Mouse (Mus musculus) CD4-positive naive resting alpha-beta T cell, adult 57 days (primary cell): Measurements from ENCODE around the gene Olfr639. TPM values are rescaled to one million over a fixed set of nuclear protein-coding genes. Genes with fewer than 3 reads are reported as not detected.

Experiments used
- total RNA-seq: library from RNA; stranded (reverse); gene quantifications from one replicate; pipeline ENCODE4 v1.2.4, GENCODE M21; 2023

Olfr639 gene
- total RNA-seq = 0.21 TPM

GRCm38 (mm10) chr7:104017203-104017602 lies at the start of gene Olfr639:
Gene Olfr639 (minus strand): TSS chr7:104017303.

GRCm38 (mm10) chr7:104061345-104061744 lies 44.2 kb upstream of the Olfr639 start, which contains the start of gene 4930516K23Rik:
Gene 4930516K23Rik (minus strand): TSS chr7:104061445.

GRCm38 (mm10) chr7:104052566-104052965 lies 35.5 kb upstream of the Olfr639 start, which contains the start of gene Olfr642:
Gene Olfr642 (minus strand): TSS chr7:104052666.

GRCm38 (mm10) chr7:104035145-104035544 lies 18.0 kb upstream of the Olfr639 start, which contains the start of gene Olfr641:
Gene Olfr641 (plus strand): TSS chr7:104035445.

GRCm38 (mm10) chr7:104025473-104025872 lies 8.4 kb upstream of the Olfr639 start, which contains the start of gene Olfr640:
Gene Olfr640 (minus strand): TSS chr7:104025573.

GRCm38 (mm10) chr7:103998446-103998845 lies 18.7 kb downstream of the Olfr639 start, which contains the start of gene Olfr638:
Gene Olfr638 (plus strand): TSS chr7:103998746.

GRCm38 (mm10) chr7:103970852-103971251 lies 46.3 kb downstream of the Olfr639 start, which contains the start of gene Olfr635:
Gene Olfr635 (plus strand): TSS chr7:103971152.

Other genes starting within 250 kb of the Olfr639 start
- gene Olfr69, start 245.7 kb downstream of the Olfr639 start, total RNA-seq = not detected
- not detected for gene Olfr68, start 237.6 kb downstream of the Olfr639 start, total RNA-seq
- gene Olfr67, start 225.5 kb downstream of the Olfr639 start, total RNA-seq = not detected
- 115 TPM for gene Hbb-bt, start 203.3 kb downstream of the Olfr639 start, total RNA-seq
- gene Hbb-bs, start 189.2 kb downstream of the Olfr639 start, total RNA-seq = 842 TPM
- gene Hbb-bh2, start 176.8 kb downstream of the Olfr639 start, total RNA-seq = not detected
- not detected for gene Hbb-bh1, start 174.1 kb downstream of the Olfr639 start, total RNA-seq
- not detected for gene Hbb-y, start 164.1 kb downstream of the Olfr639 start, total RNA-seq
- gene Olfr66, start 131.1 kb downstream of the Olfr639 start, total RNA-seq = not detected
- gene Olfr64, start 122.8 kb downstream of the Olfr639 start, total RNA-seq = not detected
- gene Olfr65, start 113.8 kb downstream of the Olfr639 start, total RNA-seq = not detected
- gene Olfr631, start 88.5 kb downstream of the Olfr639 start, total RNA-seq = not detected
- gene Olfr632, start 83.0 kb downstream of the Olfr639 start, total RNA-seq = not detected
- not detected for gene Olfr633, start 72.9 kb downstream of the Olfr639 start, total RNA-seq
- not detected for gene Olfr635, start 46.2 kb downstream of the Olfr639 start, total RNA-seq
- not detected for gene Olfr638, start 18.6 kb downstream of the Olfr639 start, total RNA-seq
- gene Olfr640, start 8.3 kb upstream of the Olfr639 start, total RNA-seq = not detected
- gene Olfr641, start 18.1 kb upstream of the Olfr639 start, total RNA-seq = not detected
- gene Olfr642, start 35.4 kb upstream of the Olfr639 start, total RNA-seq = not detected
- not detected for gene 4930516K23Rik, start 44.1 kb upstream of the Olfr639 start, total RNA-seq
- gene Olfr644, start 54.6 kb upstream of the Olfr639 start, total RNA-seq = not detected
- gene Olfr645, start 68.2 kb upstream of the Olfr639 start, total RNA-seq = not detected
- not detected for gene Olfr646, start 87.6 kb upstream of the Olfr639 start, total RNA-seq
- not detected for gene Ubqln5, start 112.5 kb upstream of the Olfr639 start, total RNA-seq
- not detected for gene Olfr643, start 120.1 kb upstream of the Olfr639 start, total RNA-seq
- not detected for gene Ubqln3, start 126.0 kb upstream of the Olfr639 start, total RNA-seq
- not detected for gene Ubqlnl, start 133.3 kb upstream of the Olfr639 start, total RNA-seq
- not detected for gene Olfm5, start 147.5 kb upstream of the Olfr639 start, total RNA-seq
- not detected for gene Olfr648, start 166.1 kb upstream of the Olfr639 start, total RNA-seq
- gene Olfr649, start 178.7 kb upstream of the Olfr639 start, total RNA-seq = not detected
- not detected for gene Trim6, start 201.5 kb upstream of the Olfr639 start, total RNA-seq
- 25.1 TPM for gene Trim34a, start 227.2 kb upstream of the Olfr639 start, total RNA-seq